Mouse (Mus musculus): ENCODE measurements around the gene Egf.
"Not testable (repeated sequence)": the region's sequence is repeated elsewhere in the genome, so short reads cannot be mapped to it uniquely, and the experiment has no call there.

Gene Egf

GRCm38 (mm10) chr3:129754650-129755604, at the start of gene Egf:
Egf (minus strand) TSS chr3:129755316.
- DNase-seq (ENCODE audit: low spot score): peak; percentile 30

DNA sequence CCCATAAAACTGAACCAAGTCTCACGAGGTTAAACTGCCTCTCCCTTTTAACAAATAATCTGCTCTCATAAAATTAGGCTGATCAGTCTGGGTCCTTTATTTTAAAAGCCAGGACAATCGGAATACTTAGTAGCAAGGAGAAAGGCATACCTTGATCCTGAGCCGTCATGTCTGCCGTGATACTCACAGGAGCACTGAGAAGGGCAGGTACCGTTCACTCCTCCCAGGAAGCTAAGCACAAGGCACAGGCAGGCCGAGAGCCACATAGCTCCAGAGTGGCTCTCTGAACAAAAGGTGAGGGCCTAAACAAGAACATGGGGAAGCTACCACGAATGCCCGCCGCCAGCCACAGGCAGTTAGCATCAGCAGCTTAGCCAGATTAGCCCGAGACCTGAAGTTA, 48.6 kb upstream of the Egf start, which contains the start of gene Lrit3:
TSS of gene Lrit3 (minus strand) at position 266 of the 400 bp plus-strand sequence.
- no peak for DNase-seq (ENCODE audit: low spot score)

GRCm38 (mm10) chr3:129799011-129799410, 43.9 kb upstream of the Egf start:
- DNase-seq (ENCODE audit: low spot score): no peak

- DNase-seq (ENCODE audit: low spot score): no peak
Measured at GRCm38 (mm10) chr3:129798551-129798950, 43.4 kb upstream of the Egf start.

- DNase-seq (ENCODE audit: low spot score): no peak
Measured at GRCm38 (mm10) chr3:129797341-129797740, 42.2 kb upstream of the Egf start.

- DNase-seq (ENCODE audit: low spot score): no peak
Measured at GRCm38 (mm10) chr3:129793801-129794200, 38.7 kb upstream of the Egf start.

DNA sequence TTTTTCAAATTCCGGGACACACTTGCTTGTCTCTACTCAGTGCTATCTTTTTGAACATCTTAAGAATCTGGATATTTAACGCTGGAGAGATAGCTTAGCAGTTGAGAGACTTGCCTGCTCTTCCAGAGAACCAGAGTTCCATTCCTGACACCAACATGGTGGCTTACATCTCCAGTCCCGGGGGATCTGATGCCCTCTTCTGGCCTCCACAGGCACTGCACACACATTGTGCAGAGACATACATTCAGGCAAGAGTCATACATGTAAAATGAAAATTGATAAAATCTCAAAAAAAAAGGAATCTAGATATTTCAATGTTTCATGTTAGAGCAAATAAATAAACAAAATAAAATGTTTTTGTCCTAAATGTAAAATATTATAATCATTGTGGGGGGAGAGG, 27.6 kb upstream of the Egf start:
- no peak for DNase-seq (ENCODE audit: low spot score)

DNA sequence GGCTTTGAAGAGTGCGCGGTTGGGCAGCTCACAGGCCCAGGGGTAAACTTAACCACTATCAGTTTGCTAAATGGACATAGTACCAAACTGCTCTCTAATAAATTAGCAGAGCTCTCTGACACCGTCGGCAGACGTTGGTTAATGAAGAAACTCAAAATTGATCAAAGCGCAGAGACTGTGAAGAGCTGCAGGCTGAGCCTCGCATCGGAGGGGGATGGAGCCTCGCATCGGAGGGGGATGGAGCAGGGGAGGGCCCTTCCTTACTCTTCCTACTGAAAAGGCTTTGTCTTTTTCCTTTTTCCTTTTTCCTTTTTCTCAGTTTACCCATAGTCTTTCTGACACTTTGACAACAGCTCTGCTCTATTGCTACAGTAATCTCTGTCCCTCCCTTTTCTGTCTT, 26.3 kb upstream of the Egf start:
- DNase-seq (ENCODE audit: low spot score): no peak

- DNase-seq (ENCODE audit: low spot score): no peak
Measured at GRCm38 (mm10) chr3:129771210-129771609, 16.1 kb upstream of the Egf start.

- no peak for DNase-seq (ENCODE audit: low spot score)
Measured at GRCm38 (mm10) chr3:129766971-129767794, 12.1 kb upstream of the Egf start.

DNA sequence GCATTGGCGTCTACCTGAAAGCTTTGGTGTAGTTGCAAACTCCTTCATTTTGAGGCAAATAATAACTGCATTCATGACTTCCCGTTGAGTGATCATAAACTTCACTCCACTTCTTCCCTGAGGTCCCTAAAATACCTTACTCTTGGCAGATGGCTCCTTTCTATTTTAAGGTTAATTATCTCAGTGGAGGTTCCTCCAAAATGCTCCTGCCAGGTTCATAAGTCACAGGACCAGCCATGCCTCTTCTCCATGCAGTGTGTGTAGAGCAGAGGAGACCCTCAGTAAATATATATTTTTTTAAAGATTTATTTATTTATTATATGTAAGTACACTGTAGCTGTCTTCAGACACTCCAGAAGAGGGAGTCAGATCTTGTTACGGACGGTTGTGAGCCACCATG, 11.0 kb upstream of the Egf start:
- no peak for DNase-seq (ENCODE audit: low spot score)

DNA sequence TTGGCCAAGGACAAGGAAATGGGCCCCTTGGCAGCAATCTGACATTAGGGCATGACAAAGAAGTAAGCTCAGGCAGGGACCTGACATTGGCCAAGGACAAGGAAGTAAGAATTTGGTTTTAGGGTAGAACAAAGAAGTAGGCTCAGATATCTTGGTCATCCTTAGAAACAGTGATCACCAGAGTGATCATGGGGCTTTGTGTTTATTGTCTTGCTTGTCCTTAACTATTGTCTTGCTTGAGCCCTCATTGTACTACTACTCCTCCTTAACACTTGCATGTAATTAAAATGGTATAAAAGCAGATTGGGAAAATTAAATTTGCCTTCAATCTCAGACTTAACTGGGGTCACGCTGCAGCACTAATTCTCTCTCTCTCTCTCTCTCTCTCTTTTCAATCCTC, 2.5 kb upstream of the Egf start:
- DNase-seq (ENCODE audit: low spot score): not testable (repeated sequence)

GRCm38 (mm10) chr3:129744803-129745202, 10.3 kb downstream of the Egf start:
- peak; percentile 70 for DNase-seq (ENCODE audit: low spot score)

DNA sequence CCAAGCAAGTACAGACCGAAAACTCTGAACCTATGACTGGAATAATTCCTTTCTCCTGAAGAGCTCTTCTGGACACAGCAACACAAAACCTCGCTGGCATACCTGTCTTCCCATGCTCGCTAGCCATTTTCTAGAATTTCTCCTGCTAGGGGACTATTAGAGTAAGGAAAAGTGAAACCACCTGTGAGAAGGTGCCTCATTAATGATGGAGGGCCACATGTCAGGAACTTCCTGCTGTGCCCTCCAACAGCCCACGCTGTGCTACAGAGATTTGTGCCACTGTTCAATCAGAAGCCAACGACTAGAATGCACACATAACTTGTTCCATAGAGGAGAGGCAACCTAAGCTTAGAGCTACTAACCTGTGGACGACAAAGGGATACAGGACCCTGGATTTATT, 12.3 kb downstream of the Egf start:
- DNase-seq (ENCODE audit: low spot score): no peak

DNA sequence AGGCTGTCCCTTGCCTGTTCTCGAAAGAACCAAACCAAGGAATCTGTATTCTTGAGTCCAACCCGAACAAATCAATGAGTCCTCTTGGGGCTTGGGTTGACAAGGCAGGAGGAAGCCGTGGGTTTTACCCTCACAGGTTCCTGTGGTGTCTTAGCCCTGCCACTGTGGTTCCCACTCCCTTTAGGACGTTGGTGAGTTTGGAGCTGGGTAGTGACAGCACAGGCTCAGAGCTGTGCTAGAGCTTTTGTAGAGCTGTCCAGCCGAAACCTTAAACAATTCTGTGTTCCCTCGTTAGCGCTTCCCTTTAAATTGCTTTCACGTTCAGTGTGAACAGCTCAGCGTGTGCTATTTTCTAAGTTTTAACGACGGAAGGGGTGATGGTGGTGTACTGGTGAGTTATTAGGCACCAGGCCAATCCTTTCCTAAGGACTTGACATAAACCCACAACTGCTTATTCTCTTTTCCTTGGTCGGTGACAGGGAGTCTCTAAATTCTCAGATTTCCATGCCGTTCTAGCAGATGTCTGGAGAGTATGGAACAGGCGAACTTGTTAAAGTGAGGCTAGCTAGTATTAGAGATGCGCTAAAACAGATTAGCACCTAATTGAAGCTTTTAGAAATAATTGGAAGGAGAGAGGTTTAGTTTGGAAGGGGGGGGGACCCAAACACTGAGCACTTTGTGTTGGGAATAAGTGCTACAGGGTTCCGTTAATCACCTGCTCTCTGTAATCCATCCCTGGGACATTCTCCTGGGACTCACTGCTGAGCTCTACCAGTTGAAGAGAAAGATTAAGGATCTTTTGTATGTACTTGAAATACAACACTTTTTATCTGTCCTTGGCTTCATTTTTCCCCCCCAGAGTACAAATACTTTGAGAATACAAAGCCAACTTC, 16.6 kb downstream of the Egf start:
- peak; percentile 9 for DNase-seq (ENCODE audit: low spot score)

DNA sequence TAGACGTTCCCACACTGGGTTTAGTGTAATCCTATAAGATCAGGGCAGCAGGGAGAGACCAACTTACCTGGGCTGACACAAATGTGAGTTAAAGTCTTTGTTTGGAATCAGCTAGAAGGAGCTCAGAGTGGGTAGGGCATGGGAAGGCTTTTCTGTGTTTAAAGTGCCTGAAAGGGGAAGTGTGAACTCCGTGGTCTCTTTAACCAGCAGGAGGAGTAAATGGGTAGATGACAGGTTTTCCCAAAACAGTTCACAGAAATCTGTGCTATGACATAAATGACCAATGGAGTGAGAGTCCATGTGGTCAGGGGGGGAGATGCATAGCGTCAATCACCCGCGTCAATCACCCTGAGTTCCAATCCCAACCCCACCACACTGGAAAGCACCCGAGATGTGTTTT, 23.5 kb downstream of the Egf start:
- no peak for DNase-seq (ENCODE audit: low spot score)

GRCm38 (mm10) chr3:129730426-129730825, 24.7 kb downstream of the Egf start:
- peak; percentile 63 for DNase-seq (ENCODE audit: low spot score)

DNA sequence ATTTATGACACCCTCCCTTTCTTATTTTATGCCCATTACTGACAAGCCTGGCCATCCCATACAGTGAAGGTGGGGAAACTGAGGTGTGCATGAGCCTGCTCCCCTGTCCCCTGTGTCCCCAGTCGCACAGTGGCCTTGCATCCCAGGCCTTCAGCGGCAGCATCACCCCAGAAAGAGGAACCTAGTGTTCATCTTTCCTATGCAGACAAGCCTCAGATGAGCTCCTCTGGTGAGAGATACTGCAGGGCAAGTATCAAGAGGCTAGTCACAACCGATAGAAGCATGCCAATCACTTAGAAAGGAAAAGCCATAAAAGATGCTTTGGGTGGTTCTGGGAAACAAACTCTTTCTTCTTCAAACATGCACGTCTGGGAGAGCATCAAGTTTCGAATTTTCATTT, 25.2 kb downstream of the Egf start:
- no peak for DNase-seq (ENCODE audit: low spot score)

DNA sequence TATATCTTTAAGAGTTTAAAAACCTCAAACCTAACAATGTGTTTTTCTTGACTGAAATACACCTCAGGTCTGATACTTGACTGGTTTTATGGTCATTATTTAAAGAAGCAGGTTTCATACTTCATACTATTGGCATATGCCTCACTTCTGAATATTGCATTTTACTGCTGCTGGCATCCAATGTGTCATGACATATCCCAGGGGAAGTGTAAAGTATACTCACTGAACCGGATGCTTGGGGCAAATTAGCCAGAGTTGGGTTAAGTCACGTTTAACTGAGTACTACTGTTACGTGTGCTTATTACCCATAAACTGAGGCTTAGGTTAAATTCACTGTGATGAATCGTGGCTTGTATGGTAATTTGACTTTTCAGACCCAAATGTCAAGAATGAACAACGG, 29.5 kb downstream of the Egf start:
- no peak for DNase-seq (ENCODE audit: low spot score)

DNA sequence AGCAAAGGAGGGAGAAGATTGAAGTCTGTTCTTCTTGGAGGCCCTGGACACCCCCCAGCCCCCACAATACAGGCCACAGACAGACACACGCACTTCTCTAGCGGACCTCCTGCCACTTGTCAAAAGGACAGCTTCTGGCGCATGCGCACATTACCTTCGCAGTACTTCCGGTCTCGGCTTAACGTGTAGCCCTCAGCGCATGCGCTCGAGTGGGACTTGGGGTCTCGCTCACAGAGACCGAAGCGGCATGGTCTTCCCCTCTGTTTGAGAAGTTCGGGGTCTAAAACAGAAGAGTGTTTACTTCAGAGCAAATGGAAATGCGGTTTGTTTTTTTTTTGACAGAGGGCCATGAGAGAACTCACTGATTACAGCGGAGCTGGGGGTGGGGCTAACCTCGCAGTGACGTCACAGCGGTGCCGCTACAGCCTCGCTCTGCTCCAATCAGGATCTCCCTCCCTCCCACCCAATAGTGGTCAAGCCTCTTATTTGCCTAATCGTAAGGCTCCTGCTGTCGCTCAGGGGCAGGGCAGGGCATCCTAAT, 30.1 kb downstream of the Egf start:
- peak; percentile 98 for DNase-seq (ENCODE audit: low spot score)

- peak; percentile 10 for DNase-seq (ENCODE audit: low spot score)
Measured at GRCm38 (mm10) chr3:129724505-129724904, 30.6 kb downstream of the Egf start.

DNA sequence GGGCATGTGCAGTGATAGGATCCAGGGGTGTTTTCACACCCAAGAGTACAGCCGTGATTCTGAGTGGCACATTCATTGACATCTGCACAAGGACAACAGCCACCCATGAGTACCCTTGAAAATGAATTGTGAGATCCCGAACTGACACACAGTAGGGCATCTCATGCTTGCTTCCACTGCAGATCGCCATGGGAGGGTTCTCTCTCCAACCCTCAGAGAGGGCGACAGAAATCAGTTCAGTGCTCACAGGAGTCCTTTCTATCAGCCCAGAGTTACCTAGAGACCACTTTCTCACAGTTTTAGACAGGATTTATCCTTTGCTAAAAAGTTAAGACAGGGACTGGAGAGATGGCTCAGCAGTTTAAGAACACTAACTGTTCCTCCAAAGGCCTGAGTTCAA, 31.8 kb downstream of the Egf start:
- DNase-seq (ENCODE audit: low spot score): no peak

All from retina, embryonic 14.5 days (tissue).